Mouse (Mus musculus) spleen, postnatal 10 days (tissue): Measurements from ENCODE around the gene Zbtb7b.
"Not testable (repeated sequence)": the region's sequence is repeated elsewhere in the genome, so short reads cannot be mapped to it uniquely, and the experiment has no call there.

Experiments
- DNase-seq, 2 experiments: peaks; one replicate each; pipeline ENCODE4 v3.0.0; 2021 to 2022; ENCODE audit warnings: low spot score in 2 of 2

Zbtb7b gene

DNA sequence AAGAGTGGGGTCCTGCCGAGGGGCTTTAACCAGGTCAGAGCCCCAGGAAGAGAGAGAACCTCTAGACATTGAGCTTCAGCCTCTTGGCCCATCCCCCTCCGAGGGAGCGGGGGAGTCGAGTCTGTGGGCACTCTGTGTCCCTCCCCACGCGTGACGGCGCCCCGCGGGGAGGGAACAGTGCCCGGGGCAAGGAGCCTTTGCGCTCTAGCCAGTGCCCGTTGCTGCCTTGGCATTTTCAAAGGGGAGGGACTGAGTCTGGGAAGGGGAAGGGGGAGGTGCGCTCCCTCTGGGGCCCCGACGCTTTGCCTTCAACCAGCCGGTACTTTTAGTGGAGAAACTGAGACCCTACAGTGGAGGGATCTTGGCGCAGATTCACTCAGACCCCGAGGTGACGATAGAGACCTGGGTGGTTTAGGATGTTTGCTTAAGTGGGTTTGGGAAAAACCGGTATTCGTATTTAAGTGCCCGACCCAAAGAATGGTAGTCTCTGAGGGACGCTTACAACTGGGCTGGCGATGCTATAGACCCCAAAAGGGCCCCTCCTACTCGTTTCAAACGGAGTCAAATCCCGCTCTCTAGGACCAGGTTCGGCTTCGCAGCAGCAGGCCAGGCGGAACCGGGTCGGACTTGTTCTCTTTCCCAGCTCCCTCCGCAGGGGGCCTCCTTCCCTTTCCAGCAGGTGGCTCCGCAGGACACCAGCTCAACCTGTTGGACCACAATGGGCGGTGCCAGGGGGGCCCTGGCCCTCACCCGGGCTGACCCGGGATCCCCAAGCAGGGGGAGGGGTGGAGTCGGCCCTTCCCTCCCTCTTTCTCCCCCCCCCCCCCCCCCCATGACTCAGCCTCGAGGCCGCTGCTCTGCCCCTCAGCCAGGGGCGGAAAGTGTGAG is at the start of gene Zbtb7b:
Gene Zbtb7b (minus strand): TSS at position 771 of the 888 bp plus-strand sequence.
- DNase-seq = peak; percentile 70 to 71

DNA sequence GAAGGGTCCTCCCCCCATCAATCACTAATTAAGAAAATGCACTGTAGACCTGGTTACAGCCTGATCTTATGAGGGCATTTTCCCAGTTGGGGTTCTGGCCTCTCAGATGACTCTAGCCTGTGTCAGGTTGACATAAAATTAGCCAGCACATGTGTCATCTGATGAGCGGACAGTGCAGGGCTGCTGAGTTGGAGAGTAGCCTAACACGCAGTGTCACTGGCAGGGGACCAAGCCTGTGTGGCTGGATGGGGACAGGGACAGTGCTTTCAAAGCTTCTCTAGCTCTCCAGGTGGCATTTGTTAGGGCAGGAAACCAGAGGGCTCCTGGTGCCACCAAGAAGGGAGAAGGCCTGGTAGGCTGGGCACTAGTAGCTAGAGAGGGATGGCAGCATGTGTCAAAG is 46.1 kb upstream of the Zbtb7b start:
- no peak for DNase-seq

DNA sequence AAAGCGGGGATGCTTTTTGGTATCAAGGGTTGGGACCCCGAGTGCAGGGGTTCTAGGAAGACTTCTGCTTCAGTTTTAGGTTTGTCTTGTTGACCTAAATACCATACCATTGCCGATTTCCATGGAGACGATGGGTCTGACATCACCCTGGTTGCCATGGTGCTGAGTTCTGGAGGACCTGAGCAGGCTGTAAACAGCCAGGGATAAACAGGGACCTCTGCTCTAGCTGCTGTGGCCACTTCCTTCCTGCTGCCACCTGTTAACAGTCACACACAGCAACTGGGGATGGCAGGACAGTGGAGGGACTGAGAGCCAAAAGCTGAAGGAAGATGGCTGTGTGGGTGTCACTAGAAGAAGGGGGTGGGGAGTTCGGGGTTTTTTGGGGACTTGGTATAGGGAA is 42.7 kb upstream of the Zbtb7b start:
- no peak for DNase-seq

DNA sequence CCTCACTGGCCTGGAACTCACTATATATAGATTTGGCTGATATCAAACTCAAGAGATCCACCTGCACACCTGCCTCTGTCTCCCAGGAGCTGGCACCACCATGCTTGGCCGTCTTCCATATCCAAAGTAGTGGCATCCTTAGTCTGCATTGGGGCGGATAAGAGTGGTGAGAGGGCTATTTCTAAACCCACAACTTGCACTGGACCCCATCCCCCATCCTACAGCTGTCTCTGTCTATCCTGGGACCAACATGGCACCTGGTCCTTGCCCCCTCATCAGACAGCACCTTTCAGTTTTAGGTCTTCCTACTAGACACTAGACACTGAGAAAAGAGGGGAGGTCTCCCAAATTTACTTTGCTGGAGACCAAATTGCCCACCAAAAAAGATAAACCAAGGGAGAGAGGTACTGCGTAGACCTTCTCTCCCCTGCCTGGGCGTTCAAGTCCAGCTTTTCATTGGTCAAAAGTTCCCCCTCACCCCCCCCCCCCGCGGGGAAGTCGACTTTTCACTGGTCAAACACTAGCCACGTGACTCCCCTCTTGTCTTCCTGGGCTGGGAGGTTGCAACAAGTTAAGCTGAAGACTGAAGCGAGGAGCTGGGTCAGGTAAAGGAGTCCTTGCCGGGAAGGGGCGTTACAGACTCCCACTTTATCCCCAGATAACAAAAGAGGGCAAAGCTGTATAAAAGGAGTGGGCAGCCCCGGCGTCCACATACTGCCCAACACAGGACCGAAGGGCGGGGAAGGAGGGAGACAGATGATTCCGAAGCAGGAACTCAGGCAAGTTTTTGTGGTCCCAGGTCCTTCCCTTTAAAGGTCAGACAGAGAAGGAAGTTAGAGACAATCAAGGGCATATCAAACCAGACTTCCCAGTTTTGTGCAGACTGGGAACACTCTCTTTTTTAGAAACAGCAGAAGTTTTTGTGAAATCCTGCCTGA is 41.9 kb upstream of the Zbtb7b start, which contains the start of gene Pbxip1:
Gene Pbxip1 (plus strand): TSS at position 531 of the 938 bp plus-strand sequence.
- peak in 1 of 2 experiments; percentile 64 for DNase-seq

DNA sequence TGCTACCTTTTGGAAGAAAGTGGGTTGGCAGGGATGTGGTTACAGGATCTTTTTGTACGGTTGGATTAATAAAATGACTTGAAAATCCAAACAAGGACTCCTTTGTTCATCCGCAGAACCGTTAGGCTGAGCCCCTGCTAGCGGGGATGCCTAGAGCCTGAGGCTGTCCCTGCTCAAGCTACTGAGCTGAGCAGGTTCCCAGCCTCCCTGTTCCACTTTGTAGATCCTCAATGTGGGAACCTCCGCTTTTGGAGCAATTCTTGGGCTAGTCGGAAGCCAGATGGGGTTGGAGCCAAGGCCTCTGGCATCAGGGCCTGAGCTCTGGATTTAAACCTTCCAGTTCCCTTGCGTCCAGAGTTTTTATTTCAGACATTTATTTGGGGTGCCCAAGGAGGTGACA is 40.5 kb upstream of the Zbtb7b start:
- no peak for DNase-seq

DNA sequence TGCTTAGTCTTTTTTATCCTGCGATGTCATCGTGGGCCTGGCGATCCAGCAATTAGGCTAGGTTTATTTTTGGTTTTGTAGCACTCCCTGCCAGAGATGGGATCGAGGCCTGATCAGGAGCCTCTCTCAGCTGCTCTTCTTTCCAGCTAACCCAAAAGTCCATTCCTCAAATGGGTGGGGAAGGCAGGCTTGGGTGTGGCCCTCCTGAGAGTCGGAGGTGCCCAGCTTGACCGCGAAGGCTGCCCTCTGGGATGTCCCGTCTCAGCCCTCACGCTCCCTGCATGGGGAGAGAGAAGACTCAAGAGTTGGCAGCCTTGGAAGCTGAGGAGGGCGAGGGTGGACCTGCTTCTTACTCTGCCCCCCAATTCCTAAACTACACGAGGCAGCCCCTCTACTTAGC is 40.0 kb upstream of the Zbtb7b start:
- DNase-seq = no peak

- DNase-seq = no peak
Measured at GRCm38 (mm10) chr3:89432606-89433005, 38.0 kb upstream of the Zbtb7b start.

- peak; percentile 78 to 90 for DNase-seq
Measured at GRCm38 (mm10) chr3:89430171-89431159, 35.9 kb upstream of the Zbtb7b start, which contains the start of gene Pygo2. Gene Pygo2, plus strand, starts transcription at chr3:89430214.

- not testable (repeated sequence) for DNase-seq
Measured at GRCm38 (mm10) chr3:89429021-89429420, 34.4 kb upstream of the Zbtb7b start.

DNA sequence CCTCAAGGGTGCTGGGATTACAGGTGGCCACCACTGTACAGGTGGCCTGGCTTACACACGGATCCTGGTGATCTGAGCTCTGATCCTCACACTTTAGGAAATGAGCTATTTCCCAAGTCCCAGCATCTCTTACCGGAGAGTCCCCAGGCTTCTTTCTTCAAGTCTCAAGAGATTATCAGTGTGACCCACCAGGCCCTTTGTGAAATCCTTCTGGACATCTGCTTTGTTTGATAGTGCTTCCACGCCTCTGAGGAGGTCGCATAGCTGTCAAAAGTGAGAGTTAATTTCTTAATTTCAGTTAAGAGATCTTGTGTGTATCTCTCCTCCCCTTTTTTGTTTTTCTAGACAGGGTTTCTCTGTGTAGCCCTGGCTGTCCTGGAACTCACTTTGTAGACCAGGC is 31.3 kb upstream of the Zbtb7b start:
- DNase-seq = no peak

DNA sequence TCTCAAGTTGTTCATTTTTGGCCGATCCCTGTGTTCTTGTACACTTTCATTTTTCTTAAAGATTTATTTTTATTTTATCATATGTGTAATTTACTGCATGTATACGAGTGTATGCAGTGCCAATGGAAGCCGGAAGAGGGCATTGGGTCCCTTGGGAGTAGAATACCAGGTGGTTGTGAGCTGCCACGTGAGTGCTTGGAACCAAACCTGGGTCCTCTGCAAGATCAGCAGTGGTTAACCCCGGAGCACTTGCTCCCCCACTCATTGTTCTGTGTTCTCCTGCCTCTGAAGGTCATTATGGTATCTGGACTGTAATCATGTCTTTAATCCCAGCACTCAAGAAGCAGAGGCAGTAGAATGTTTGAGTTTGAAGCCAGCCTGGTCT is 30.6 kb upstream of the Zbtb7b start:
- no peak for DNase-seq

GRCm38 (mm10) chr3:89424416-89425140 is 30.0 kb upstream of the Zbtb7b start:
- no peak for DNase-seq

DNA sequence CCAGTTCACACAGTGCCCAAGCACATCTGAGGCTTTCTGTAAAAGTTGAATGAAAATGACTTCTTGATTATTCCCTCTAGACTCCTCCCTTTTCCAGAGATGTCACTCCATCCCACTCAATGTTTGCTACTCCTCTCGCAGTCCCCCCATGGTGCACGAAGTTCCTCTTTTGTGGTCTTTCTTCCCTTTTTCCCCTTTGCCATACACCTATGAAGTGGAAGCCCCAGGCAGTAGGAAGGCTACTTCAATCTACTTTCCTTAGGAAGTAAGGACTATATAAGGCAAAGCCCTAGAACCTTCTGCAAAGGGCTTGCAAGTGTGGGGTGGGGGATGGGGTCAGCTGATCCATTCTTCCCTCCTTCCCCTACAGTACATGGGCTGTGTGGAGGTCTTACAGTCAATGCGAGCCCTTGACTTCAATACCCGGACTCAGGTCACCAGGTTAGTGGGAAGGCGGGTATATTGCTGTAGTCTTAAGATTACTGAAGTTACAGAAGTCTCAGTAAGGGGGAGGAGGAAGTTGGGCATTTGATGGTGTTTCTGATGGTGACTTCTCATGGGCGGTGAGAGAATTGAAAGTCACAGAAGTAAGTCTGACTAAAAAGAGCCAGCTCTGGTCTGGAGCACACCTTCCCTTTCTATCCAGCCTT is 28.1 kb upstream of the Zbtb7b start:
- DNase-seq = no peak

- peak in 1 of 2 experiments; percentile 36 for DNase-seq
Measured at GRCm38 (mm10) chr3:89421810-89422473, 27.4 kb upstream of the Zbtb7b start.

- peak; percentile 61 to 79 for DNase-seq
Measured at GRCm38 (mm10) chr3:89421002-89421774, 26.6 kb upstream of the Zbtb7b start.

- no peak for DNase-seq
Measured at GRCm38 (mm10) chr3:89420421-89420820, 25.8 kb upstream of the Zbtb7b start.

- DNase-seq = no peak
Measured at GRCm38 (mm10) chr3:89419981-89420380, 25.4 kb upstream of the Zbtb7b start.

- no peak for DNase-seq
Measured at GRCm38 (mm10) chr3:89419571-89419970, 25.0 kb upstream of the Zbtb7b start.
